Mouse (Mus musculus) retina, adult 2 months (tissue): ENCODE results near the gene Gm4969.

Experiments
- DNase-seq: peaks from one replicate; pipeline ENCODE4 v3.0.0-alpha.2; 2012; ENCODE audit warnings: low read depth, low spot score

Gm4969 gene

DNA sequence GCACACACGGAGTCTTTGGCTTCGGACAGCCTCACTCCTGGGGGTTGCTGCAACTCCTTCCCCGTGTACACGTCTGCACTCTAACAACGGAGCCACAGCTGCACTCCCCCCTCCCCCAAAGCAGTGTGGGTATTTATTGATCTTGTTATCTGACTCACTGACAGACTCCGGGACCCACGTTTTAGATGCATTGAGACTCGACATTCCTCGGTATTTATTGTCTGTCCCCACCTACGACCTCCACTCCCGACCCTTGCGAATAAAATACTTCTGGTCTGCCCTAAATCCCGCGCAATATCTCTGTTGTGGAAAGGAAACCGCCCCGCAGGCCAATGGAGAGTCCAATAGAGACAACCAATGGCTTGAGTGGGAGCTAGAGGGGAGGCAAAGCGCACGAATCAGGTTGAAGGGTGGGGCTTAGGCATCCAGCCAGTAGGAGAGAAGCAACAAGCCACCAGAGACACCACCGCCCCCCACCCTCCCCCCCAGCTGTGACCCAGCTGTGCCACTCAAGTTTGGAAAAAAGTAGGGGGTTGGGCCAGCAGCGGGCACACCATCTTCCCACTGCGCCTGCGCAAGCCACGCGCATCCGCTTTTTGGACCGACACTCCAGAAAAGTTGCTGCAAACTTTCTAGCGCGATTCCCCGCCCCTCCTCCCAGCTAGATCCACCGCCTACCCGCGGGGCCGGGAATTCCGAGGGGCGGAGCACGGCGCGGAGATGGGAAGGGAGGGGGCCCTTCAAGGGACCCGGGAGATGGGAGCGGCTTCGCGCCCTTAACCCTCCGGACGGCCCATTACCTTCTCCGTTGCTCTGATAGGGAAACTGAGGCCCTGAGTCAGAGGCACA is 24.4 kb downstream of the Gm4969 start:
- DNase-seq, result peak; percentile 39

DNA sequence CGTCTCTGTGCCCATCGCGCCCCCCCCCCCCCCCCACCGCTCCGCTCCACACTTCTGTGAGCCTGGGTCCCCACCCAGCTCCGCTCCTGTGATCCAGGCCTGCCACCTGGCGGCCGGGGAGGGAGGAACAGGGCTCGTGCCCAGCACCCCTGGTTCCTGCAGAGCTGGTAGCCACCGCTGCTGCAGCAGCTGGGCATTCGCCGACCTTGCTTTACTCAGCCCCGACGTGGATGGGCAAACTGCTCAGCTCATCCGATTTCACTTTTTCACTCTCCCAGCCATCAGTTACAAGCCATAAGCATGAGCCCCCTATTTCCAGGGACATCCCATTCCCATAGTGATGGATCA is 25.0 kb downstream of the Gm4969 start:
- no peak for DNase-seq

DNA sequence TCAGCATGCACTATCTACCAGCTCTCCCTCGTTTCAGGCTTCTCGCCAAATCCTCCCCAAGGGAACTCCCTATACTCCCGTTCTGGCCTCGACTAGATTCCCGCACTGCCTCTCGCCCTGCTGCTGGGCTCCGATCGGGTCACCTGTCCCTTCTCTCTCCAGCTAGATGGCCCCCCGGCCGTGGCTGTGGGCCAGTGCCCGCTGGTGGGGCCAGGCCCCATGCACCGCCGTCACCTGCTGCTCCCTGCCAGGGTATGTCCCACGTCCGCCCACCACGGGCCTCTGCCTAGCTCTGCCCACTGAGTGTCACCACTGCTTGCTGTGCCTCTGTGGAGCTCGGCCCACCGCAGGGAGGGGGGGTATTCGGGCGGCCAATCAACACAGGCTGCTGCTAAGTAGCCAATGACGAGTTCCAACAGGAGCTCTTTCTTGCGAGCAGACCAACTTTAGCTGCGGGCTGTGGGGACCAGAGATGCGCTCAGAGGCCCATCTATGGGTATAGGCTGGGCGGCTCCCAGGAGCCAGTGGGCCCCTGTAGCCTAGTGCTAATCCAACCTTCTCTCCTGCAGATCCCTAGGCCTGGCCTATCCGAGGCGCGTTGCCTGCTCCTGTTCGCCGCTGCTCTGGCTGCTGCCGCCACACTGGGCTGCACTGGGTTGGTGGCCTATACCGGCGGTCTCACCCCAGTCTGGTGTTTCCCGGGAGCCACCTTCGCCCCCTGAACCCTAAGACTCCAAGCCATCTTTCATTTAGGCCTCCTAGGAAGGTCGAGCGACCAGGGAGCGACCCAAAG is 25.6 kb downstream of the Gm4969 start:
- DNase-seq, result no peak

DNA sequence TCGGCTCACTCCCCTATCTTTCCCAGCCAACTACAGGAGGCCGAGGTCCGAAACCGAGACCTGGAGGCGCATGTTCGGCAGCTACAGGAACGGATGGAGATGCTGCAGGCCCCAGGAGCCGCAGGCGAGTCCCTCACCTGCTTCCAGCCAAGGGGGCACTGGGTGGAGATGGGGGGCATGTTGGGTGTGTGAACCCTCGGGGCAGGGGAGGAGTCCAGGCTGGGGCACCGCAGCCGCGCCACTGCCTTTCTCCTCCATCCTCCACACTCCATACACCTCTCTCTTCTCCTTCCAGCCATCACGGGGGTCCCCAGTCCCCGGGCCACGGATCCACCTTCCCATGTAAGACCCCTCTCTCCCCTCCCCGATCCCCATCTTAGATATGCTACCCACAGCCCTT is 26.3 kb downstream of the Gm4969 start:
- DNase-seq, result no peak

DNA sequence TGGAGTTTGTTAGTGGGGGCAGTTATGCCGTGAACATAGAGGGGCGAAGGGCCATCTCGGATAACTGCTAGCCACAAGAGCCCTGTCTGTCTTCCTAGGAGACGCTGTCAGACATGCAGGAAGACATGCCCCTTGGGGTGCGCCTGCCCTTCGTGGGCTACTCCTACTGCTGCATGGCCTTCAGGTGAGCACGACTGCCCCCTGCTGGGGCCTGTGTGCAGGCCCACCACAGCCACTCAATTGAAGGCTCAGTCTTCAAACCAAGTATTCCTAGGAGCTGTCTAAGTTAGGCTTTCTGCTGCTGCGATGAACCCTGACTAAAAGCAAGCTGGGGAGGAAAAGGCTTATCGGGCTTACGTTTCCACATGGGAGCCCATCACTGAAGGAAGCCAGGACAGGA is 29.4 kb downstream of the Gm4969 start:
- DNase-seq, result no peak

DNA sequence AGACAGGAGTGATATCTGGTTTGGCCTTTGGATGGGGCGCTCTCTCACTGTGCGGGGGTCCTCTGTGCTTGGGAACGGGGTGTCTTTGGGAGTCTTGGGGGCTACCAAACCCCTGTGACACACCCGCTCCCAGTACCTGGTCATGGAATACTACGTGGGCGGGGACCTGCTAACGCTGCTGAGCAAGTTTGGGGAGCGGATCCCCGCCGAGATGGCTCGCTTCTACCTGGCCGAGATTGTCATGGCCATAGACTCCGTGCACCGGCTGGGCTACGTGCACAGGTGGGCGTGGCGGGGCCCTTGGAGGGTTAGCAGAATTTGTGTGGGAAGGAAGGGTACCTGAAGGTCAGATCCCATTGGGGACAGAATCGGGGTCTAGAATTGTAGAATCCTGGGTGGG is 31.4 kb downstream of the Gm4969 start:
- no peak for DNase-seq

DNA sequence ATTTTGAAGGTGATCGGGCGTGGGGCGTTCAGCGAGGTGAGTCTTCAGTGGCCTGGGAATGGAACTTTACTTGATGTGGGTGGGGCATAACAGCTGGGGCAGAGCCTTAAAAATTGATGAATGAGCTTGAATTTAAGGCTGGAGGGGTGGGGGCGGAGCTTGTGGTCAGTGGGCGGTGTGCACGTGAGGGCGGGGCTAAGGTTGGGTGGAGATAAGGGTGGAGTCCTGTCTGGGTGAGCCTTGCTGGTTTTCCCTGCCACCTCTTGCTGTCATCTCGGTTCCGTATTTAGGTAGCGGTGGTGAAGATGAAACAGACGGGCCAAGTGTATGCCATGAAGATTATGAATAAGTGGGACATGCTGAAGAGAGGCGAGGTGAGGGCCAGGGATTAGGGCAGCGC is 32.1 kb downstream of the Gm4969 start:
- no peak for DNase-seq

DNA sequence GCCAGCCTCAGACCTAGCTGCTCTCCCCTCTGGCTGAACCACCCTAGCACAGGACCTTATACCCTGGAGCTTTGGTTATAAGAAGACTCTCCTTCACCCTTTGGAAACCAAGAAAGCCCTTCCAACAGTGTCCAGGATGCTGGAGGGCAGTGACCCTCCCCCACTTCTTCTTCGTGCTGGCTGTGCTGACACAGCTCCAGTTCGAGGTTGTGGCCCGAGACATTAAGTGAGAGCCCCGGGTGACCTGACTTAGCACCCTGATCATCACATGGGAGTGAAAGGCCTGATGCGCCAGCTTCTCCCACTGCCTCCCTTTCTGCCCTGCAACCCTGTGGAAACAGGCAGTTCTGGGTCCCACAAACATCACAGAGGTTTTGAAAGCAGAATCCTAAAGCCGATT is 32.7 kb downstream of the Gm4969 start:
- no peak for DNase-seq

DNA sequence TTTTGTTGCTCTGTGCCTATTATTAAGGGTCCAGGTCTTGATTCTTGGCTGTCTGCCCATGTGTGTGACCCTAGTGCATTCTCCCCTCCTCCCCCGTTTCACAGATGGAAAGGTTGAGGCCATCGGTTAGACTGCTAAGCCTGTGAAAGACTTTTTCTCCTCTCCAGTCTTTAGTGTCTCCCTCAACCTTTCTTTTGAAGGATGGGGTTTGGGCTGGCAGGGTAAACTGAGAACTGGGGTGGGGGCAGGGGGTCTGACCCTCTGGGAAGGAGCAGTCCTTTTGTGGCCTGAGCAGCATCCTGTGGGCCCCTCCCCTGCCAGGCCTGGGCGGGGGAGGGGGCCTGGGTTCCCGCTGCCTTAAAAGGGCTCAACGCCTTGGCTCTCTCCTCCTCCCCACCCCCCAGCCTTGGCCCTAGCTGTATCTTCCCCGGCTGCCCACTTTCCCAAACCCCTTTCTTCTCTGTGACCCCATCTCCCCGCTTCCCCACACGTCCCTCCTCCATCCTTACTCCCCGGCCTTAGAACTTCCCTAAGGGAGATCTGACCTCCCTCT is 33.2 kb downstream of the Gm4969 start:
- DNase-seq, result no peak

DNA sequence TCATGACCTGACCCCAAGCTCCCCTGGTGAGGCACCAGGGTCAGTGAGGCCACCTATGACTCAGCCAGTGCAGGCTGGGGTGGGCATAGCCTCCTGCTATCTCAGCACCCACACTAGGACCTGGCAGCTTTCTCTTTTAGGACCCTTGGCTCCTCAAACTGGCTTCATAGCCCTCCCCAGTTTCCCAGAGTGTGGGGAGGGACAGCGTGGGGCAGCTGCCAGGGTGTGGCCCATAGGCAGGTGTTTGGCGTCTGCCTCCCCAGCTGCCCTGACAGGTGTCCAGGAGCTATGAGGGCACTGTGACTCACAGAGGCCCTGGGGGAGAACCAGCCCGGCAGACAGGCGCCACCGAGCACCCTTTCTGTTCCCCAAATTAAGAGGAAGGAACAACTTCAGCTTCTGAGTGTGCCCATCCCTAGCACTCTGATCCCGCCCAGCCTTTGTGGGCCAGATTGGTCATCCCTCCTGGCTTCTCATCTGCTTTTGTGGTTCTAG is 33.8 kb downstream of the Gm4969 start:
- no peak for DNase-seq

DNA sequence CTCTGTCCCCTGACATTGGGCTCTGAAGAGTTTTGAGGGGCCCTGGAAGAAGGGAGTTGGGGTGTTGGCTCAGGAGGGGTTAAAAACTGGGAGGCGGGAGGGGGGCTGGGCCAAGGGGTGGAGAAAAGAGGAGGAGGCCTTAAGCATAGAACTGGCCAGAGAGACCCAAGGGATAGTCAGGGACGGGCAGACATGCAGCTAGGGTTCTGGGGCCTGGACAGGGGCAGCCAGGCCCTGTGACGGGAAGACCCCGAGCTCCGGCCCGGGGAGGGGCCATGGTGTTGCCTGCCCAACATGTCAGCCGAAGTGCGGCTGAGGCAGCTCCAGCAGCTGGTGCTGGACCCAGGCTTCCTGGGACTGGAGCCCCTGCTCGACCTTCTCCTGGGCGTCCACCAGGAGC is 34.5 kb downstream of the Gm4969 start, which contains the start of gene Dmpk:
TSS of gene Dmpk (plus strand) at position 149 of the 400 bp plus-strand sequence.
- DNase-seq, result no peak

DNA sequence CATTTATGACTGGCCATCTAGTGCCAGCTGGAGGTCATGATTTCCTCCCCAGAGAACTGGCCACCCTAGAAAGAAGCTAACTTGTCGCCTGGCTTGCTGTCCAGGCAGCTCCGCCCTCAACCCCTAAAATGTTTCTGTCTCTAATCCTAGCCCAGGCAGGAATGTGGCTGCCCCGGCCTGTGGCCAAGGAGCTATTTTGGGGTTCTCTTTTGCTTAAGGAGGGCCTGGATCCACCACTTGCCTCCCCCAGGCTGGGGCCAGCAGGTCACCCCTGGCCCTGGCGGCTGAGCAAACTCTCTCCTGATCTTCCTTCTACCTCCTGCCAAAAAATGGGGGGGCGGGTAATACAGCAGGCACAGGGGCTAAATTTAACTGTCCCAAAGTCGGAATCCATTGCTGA is 35.1 kb downstream of the Gm4969 start:
- DNase-seq, result no peak

DNA sequence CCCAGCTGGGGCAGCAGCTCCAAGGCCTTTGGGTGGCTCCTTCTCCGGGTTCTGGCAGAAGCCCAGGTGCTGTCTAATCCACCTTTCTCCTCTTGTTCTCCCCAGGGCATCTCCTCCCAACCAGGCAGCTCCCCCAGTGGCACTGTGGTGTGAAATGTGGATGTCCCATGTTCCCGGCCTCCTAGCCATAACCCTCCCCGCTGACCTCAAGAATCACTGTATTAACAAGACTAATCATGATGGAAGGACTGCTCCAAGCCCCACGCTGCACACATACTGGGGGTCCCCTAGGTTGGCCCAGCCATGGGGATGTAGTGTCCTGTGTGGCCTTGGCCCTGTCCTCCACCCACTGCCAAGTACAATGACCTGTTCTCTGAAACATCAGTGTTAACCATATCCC is 36.0 kb downstream of the Gm4969 start:
- DNase-seq, result no peak

DNA sequence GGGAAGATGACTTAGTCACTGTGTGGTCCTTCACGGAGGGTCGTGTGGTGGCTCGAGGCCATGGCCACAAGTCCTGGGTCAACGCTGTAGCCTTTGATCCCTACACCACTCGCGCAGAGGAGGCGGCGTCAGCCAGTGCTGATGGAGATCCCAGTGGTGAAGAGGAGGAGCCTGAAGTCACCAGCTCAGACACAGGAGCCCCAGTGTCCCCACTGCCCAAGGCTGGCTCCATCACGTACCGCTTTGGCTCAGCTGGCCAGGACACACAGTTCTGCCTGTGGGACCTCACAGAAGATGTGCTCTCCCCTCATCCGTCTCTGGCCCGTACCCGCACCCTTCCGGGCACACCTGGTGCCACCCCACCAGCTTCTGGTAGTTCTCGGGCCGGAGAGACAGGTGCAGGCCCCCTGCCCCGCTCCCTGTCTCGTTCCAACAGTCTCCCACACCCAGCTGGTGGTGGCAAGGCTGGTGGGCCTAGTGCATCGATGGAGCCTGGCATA is 37.7 kb downstream of the Gm4969 start:
- DNase-seq, result no peak

DNA sequence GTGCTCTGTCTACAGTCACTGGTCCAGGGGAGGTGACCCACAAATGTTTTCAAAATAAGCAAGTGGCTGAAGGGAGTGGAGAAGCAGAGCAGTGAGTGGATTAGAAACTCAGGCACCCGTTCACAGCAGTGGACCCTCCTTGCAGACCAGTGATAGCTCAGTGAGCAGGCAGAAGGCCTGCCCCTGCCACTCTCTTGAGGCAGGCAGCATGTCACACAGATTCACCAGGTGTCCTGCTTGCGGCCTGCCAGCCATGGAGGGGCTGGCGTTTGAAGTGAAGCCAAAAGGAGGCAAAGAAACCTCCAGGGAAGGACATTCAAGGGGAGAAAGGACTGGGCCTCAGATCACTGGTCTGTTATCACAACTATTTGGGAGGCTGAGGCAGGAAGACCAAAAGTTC is 39.4 kb downstream of the Gm4969 start:
- no peak for DNase-seq

DNA sequence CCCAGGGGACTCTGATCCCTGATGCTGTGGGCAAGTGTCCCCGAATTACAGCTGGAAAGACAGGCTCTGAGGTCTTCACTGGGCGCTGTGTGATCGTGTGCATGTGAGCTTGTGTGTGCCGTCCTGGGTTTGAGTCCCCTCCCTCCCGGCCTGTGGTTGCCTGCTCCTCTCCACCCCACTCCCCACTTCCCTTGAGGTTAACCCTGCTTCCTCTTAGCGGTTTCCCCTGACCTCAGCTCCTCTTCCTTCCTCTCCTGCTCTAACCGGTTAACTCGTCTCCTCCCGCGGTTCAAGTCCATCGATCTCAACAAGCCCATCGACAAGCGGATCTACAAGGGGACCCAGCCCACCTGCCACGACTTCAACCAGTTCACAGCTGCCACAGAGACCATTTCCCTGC is 40.4 kb downstream of the Gm4969 start:
- DNase-seq, result no peak

DNA sequence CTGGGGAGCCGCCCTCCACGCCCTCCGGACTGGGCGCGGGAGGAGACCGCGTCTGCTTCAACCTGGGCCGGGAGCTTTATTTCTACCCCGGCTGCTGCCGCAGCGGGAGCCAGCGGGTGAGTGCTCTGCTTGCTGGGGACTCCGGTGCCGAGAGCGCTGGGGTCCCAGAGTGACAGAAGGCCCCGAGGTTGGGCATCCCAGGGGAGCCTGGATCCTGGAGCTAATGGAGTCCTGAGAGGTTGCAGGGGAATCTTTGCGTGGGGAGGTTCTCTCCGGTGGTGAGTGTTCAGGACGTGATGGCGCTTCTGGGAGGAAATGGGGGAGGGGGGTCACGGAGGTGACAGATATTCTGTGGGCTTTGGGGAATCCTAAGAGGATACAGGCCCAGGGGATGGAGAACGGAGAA is 41.6 kb downstream of the Gm4969 start:
- DNase-seq, result no peak

DNA sequence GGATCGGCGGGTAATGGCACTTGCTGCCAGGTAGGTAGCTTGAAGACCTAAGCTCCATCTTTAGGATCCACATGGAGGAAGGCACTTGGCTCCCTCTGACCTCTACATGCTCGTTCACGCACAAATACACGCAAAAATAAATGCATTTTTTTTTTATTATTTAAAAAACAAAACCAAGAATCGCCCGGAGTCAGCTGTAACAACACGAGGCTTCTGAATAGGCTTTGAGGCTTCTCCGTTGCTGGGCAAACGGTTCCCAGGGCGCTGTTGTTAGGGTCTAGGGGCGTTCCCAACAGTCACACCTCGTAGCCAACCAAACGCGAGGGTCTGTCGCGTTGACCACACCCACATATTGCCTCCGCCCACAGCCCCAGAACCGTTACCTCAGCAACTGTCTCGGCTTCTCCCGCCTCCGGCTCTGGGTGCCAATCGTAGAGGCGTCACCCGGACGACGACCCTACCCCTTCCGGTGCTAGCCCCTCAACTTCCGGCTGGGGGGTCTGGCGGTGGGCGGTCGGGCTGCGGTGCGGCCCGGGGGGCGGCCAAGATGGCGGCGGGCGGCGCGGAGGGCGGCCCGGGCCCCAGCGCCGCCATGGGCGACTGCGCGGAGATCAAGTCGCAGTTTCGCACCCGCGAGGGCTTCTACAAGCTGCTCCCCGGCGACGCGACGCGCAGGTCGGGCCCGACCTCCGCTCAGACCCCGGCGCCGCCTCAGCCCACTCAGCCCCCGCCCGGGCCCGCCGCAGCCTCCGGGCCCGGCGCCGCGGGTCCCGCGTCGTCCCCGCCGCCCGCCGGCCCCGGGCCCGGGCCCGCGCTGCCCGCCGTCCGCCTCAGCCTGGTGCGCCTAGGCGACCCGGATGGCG is 42.2 kb downstream of the Gm4969 start, which contains the start of gene Dmwd:
TSS of gene Dmwd (plus strand) at position 505 of the 863 bp plus-strand sequence.
- DNase-seq, result peak; percentile 78

DNA sequence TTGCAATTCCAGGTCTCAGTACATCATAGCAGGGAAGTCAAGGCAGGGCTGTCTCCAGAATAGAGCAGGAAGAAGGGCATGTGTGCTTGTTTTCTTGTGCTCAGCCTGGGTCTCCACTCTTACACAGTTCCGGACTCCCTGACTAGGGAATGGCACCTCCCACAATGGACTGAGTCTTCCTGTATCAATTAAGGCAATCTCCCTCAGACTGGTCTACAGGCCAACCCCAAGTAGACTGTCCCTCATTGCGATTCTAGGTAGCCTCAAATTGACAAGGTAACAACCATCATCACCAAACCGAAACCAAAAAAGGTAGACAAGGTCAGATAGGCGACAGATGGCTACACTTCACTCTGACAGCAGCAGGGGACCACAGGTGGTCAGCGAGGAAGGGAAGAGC is 42.9 kb downstream of the Gm4969 start:
- DNase-seq, result no peak

DNA sequence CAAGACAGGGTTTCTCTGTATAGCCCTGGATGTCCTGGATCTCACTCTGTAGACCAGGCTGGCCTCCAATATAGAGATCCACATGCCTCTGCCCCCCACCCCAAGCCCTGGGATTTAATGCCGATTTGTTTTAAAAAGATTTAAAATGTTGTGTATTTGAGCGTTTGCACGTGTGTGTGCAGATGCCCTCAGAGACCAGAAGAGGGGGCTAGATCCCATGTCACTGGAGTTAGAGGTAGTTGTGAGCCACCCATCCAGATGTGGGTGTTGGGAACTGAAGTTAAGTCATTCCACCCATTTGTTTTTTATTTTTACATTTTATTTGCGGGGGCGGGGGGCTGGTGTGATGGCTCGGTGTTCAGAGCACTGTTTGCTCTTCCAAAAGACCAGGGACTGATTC is 43.7 kb downstream of the Gm4969 start:
- no peak for DNase-seq

DNA sequence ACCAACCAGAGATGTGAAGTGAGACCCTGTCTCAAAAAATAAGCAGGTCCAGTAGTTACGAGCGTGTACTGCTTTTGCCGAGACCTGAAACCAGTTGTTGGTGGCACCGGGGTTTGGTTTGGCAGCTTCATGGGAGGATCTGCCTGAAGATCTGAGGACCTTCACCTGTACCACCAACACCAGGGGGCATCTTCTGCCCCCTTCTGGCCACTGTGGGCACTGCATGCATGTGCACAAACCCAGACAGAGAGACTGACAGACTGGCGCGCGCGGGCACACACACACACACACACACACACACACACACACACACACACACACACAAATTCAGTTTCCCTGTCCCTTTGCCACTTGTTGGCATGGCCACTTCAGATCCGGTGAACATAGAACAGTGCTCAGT is 44.7 kb downstream of the Gm4969 start:
- DNase-seq, result no peak
